Mouse (Mus musculus) right cerebral cortex, postnatal 36 days (tissue): Measurements from ENCODE around the gene Ang5.
"Not testable (repeated sequence)": the region's sequence is repeated elsewhere in the genome, so short reads cannot be mapped to it uniquely, and the experiment has no call there.

Experiments
- DNase-seq, 2 experiments: peaks; one replicate each; pipeline ENCODE4 v3.0.0; 2022; ENCODE audit warnings: low spot score in 2 of 2, mixed read lengths in 1 of 2

The Ang5 gene

GRCm38 (mm10) chr14:43956769-43957168 is at the start of gene Ang5:
Ang5 (plus strand) TSS chr14:43957069.
- DNase-seq: not testable (repeated sequence)

DNA sequence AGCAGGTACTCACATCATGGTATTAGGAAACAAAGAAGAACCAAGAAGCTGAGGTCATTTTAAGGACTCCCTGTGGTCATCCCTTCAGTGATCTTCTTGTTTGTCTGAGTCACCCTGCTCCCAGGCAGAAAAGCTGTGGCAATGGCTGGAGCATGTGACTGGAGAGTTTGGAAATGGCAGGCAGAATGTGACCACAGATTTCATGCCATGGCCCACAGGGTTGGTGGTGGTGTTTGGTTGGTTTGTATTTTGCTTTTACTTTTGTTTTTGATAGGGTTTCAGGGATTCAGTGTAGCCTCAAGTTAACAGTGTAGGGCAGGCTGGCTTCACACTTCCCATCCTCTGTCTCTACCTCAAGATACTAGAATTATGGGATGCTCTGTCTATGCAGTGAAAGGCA is 38.7 kb upstream of the Ang5 start:
- not testable (repeated sequence) for DNase-seq

DNA sequence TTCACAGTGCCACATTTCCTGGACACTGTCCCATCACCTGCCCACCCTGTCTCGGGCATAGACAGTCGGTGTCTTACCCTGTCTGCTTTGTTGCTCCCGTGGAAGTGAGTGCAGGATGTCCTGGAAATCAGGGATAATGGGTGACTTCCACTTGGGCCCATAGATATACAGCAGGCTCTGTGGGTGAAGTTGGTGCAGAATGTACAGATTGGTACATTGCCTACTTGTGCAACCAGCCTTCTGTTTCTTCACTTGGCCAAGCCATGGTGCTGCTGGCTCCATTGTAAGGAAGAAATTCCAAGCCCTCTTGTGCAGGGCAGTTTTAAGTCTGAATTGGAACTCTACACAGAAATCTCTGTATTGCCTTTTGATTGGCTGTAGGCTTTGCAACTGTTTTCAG is 33.4 kb upstream of the Ang5 start, which contains the start of gene Ear10:
Gene Ear10, minus strand, starts transcription at position 101 of the 400 bp plus-strand sequence.
- DNase-seq: not testable (repeated sequence)

DNA sequence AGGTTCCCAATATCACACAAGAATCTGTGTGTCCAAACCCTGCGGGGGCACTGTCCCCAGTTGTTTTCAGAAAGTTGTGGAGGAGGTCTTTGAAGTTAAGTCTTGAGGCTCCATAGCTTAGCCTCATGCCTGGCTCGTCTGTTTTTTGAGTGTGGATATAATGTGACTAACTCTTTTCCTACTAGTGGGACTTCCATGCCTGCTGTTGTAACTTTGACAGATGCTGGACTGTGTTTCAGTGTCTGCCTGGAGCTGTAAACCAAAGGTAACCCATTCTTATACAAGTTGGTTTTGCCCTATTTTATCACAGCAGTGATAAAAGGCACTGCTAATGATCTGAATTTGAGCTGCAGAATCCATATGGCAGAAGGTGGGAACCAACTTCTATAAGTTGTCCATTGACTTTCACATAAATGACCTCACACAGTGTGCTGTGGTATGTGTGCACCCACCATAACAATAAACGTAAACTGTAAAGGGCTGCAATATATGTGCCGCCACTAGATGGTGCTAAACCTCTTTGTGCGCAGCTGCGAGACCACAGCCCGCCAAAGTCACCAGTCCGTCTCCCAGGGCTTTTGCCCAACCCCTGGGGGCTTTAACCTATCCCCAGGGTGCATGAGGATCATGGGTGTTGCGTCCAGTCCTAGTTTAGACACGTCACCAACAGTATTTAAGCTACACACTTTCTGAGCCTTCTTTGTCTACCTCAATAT is 32.0 kb upstream of the Ang5 start, which contains the start of gene Gm8113:
Gene Gm8113, plus strand, starts transcription at position 703 of the 716 bp plus-strand sequence.
- peak; percentile 3 to 13 for DNase-seq

GRCm38 (mm10) chr14:43925404-43925950 is 31.4 kb upstream of the Ang5 start:
- not testable (repeated sequence) for DNase-seq

GRCm38 (mm10) chr14:43932991-43933390 is 23.9 kb upstream of the Ang5 start:
- DNase-seq: peak in 1 of 2 experiments; percentile 1

DNA sequence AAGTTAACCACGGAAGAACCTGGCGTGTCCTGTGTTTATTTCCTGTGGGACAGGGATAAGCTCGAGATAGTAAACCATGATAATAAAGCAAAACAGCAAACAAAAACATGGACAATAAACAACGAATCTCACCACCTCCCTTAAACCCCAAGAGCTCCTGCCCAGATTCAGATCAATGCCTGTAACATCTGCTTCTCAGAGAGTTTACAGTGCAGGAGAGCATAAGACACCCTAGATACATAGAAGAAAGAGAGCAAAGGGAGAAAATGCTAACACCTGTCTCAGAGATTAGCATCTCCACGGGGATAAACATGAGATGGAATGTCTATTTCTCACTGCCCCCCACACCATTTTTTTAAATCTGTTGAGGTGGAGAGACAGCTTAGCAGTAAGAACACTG is 23.5 kb upstream of the Ang5 start:
- DNase-seq: not testable (repeated sequence)

GRCm38 (mm10) chr14:43953382-43953781 is 3.5 kb upstream of the Ang5 start:
- not testable (repeated sequence) for DNase-seq

DNA sequence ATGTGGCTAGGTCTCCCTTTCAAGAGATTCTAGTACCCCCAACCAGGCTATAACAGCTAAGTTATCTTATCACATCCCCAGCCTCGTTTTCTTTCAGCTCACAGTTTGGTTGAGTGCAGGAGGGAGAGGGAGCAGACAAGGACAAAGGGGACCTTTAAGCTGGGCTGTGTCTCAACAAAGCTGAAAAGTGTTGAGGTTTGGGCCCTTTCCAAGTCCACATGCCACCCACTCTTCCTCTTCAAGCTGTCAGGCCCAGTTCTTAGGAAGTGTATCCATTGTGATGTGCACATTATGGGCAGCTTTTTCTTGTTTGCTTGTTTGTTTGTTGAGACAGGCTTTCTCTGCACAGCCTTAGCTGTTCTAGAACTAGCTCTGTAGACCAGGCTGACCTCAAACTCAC is 1.8 kb upstream of the Ang5 start:
- DNase-seq: not testable (repeated sequence)

- DNase-seq: no peak
These were observed 26.6 kb downstream of the Ang5 start for GRCm38 (mm10) chr14:43983454-43983853.

DNA sequence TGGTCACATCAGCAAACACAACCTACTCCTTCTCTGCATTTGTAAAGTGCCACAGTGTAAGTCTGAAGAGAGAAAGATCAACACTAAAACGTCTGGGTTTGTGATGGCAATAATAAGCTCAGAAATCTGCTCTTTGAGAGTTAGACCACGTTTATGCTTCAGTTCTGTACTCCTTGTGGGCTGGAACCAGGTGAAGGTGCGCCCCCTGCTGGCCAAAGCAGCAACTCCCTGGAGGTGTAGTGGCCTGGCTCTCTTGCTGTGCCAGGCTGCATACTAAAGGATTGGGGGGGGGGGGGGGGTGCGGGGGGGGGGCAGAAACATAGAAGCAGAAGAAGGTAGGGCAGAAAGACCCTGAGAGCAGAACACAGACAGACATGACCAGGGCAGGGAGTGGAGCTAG is 27.0 kb downstream of the Ang5 start:
- peak; percentile 2 to 30 for DNase-seq

GRCm38 (mm10) chr14:43986147-43986546 is 29.3 kb downstream of the Ang5 start:
- DNase-seq: no peak

DNA sequence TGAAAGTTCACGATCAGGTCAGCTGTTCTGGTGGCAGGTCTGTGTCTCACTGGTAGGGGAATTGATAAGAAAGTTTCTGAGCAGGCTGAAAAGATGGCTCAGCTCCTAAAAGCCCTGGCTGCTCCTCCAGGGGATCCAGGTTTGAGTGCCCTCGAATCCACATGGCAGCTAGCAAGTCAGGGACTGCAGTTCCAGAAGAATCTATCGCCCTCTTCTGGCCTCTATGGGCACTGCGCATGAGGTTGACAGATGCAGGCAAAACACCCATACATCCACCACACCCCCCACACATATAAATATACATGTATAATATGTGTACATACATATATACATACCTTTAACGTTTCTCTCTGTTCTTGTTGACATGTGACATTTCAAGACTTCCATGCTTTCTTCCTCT is 30.5 kb downstream of the Ang5 start:
- peak; percentile 47 to 56 for DNase-seq

- DNase-seq: not testable (repeated sequence)
These were observed 41.7 kb downstream of the Ang5 start for GRCm38 (mm10) chr14:43998455-43999000.

DNA sequence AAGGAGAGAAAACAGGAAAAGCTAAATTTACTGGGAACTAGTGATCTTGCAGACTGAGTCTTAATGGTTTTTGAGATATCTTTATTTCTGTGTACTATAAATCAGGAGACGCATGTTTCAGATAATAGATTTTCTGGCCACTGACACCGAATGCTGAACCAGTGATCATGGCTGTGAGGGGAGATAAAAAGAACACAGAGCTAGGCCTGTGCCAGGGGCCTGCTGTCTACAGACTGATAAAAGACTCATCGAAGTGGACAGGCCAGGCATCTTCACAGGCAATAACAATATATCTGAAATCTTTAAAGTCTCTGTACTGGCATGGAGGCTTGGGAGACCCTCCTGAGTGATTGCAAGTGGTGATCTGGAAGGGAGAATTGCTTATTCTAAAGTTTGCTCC is 44.7 kb downstream of the Ang5 start:
- no peak for DNase-seq

DNA sequence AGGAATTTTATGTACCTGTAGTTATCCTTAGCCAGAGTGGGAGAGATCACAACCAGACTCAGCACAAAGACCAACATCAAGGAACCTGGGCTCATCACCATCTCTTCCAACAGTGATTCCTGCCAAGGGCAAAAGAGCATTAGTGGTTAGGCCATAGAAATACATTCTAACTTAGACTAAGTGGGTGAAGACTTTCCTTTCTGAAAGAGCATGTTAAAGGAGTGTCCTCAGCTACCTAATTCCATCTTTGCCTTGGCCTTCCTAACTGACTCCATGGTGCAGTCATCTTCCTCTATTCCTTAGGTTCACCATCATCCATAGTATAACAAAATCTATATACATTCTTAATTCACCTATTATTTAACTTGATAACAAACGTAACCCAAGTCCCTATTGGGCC is 45.3 kb downstream of the Ang5 start, which contains the start of gene Ang6:
Gene Ang6, minus strand, starts transcription at position 101 of the 400 bp plus-strand sequence.
- DNase-seq: no peak

GRCm38 (mm10) chr14:44008021-44008420 is 51.2 kb downstream of the Ang5 start:
- not testable (repeated sequence) for DNase-seq

DNA sequence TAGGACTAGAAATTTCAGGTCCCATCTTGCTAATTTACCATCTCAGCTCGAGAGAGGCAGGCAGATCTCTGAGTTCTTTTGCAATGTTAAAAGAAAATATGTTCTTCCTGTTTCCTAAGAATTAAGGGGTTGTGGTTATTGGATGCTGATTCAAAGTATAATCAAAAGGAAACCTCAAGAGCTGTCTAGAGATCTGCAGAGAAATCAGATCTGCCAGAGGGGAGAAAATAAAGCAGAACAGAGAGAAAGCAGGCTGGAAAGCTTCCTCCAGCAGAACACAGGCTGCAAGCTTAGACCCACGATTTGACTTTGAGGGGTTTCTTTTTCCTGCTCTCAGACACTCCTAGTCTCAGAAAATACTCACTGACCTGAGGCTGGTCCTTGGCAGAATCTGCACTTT is 52.8 kb downstream of the Ang5 start:
- not testable (repeated sequence) for DNase-seq
